In genomic region chr7:65489195-65489594, GRCm38 (mm10) we compare ENCODE assay signal across 16 mouse cellular contexts.
"Had no signal": no experiment of that assay in that cellular context is flagged by ENCODE, and none has a peak within 500 bp of the region (broad histone marks: within the 10 kb centered on the region; RNA-seq: fewer than 3 reads in every experiment).

No protein-coding gene starts in this region.

- H3K9me3 ChIP-seq: midbrain, embryonic 10.5 days; midbrain, embryonic 12.5 days; midbrain, embryonic 15.5 days had no signal

- ATAC-seq: midbrain, embryonic 15.5 days had no signal

- H3K9ac ChIP-seq: lung, embryonic 14.5 days; midbrain, embryonic 12.5 days; midbrain, embryonic 15.5 days had no signal

- H3K4me2 ChIP-seq: lung, embryonic 14.5 days; midbrain, embryonic 12.5 days; midbrain, embryonic 15.5 days had no signal

- H3K4me3 ChIP-seq: midbrain, embryonic 10.5 days; midbrain, embryonic 12.5 days; midbrain, embryonic 15.5 days; myocyte had no signal

- H3K36me3 ChIP-seq: midbrain, embryonic 10.5 days; midbrain, embryonic 12.5 days; midbrain, embryonic 15.5 days had no signal

- H3K27me3 ChIP-seq: midbrain, embryonic 12.5 days; midbrain, embryonic 15.5 days had no signal

- DNase-seq: lung, adult 18-20 months; lung, embryonic 14.5 days; lung, postnatal 10 days; lung, postnatal 4 days; retina, postnatal 1 day; right cerebral cortex, adult 18-20 months; right cerebral cortex, postnatal 25 days; right cerebral cortex, postnatal 4 days; spleen, adult 18-20 months; thymus, adult 18-20 months; thymus, postnatal 14 days; thymus, postnatal 36 days had no signal

- H3K27ac ChIP-seq: midbrain, embryonic 10.5 days; midbrain, embryonic 12.5 days; midbrain, embryonic 15.5 days had no signal
